Mouse (Mus musculus): ENCODE data around the gene Vkorc1.

- TF ChIP-seq ZC3H11A (IDR thresholded peaks at IDR 0.05; ENCODE audit: borderline replicate concordance, low read depth, low read length) (no peak), CHD2 (IDR thresholded peaks at IDR 0.05; ENCODE audit: low read depth, low read length) (no peak)
Measured at GRCm38 (mm10) chr7:127934075-127934474, 38.7 kb upstream of the Vkorc1 start.
